Mouse (Mus musculus): Measurements from ENCODE around the gene Il1a.
A peak's percentile ranks its signal among the peaks of the same experiment; 100 is the strongest.

Gene Il1a

GRCm38 (mm10) chr2:129309836-129310235, at the start of gene Il1a:
TSS of gene Il1a (minus strand) at chr2:129309972.
- TF ChIP-seq GATA4 (IDR thresholded peaks at IDR 0.05; ENCODE audit: insufficient replicate concordance, low read length): peak; percentile 68; the same call in 1 of the 2 replicates

GRCm38 (mm10) chr2:129338138-129338621, 28.4 kb upstream of the Il1a start:
- peak; percentile 30; the same call in 1 of the 2 replicates for TF ChIP-seq GATA4 (IDR thresholded peaks at IDR 0.05; ENCODE audit: insufficient replicate concordance, low read length)

GRCm38 (mm10) chr2:129333471-129333870, 23.7 kb upstream of the Il1a start:
- TF ChIP-seq GATA4 (IDR thresholded peaks at IDR 0.05; ENCODE audit: insufficient replicate concordance, low read length): no peak

GRCm38 (mm10) chr2:129330540-129330939, 20.8 kb upstream of the Il1a start:
- peak; percentile 53; the same call in 1 of the 2 replicates for TF ChIP-seq GATA4 (IDR thresholded peaks at IDR 0.05; ENCODE audit: insufficient replicate concordance, low read length)

GRCm38 (mm10) chr2:129330024-129330423, 20.3 kb upstream of the Il1a start:
- TF ChIP-seq GATA4 (IDR thresholded peaks at IDR 0.05; ENCODE audit: insufficient replicate concordance, low read length): peak; percentile 40; the same call in 1 of the 2 replicates

GRCm38 (mm10) chr2:129328238-129328637, 18.5 kb upstream of the Il1a start:
- TF ChIP-seq GATA4 (IDR thresholded peaks at IDR 0.05; ENCODE audit: insufficient replicate concordance, low read length): no peak

- no peak for TF ChIP-seq GATA4 (IDR thresholded peaks at IDR 0.05; ENCODE audit: insufficient replicate concordance, low read length)
Observed at GRCm38 (mm10) chr2:129324216-129324615, 14.4 kb upstream of the Il1a start.

- TF ChIP-seq GATA4 (IDR thresholded peaks at IDR 0.05; ENCODE audit: insufficient replicate concordance, low read length): no peak
Observed at GRCm38 (mm10) chr2:129322117-129322635, 12.4 kb upstream of the Il1a start.

GRCm38 (mm10) chr2:129320033-129320605, 10.3 kb upstream of the Il1a start:
- no peak for TF ChIP-seq GATA4 (IDR thresholded peaks at IDR 0.05; ENCODE audit: insufficient replicate concordance, low read length)

GRCm38 (mm10) chr2:129315831-129316230, 6.1 kb upstream of the Il1a start:
- no peak for TF ChIP-seq GATA4 (IDR thresholded peaks at IDR 0.05; ENCODE audit: insufficient replicate concordance, low read length)

GRCm38 (mm10) chr2:129314880-129315279, 5.1 kb upstream of the Il1a start:
- TF ChIP-seq GATA4 (IDR thresholded peaks at IDR 0.05; ENCODE audit: insufficient replicate concordance, low read length): no peak

- no peak for TF ChIP-seq GATA4 (IDR thresholded peaks at IDR 0.05; ENCODE audit: insufficient replicate concordance, low read length)
Observed at GRCm38 (mm10) chr2:129313934-129314333, 4.2 kb upstream of the Il1a start.

GRCm38 (mm10) chr2:129306020-129306419, 3.8 kb downstream of the Il1a start:
- no peak for TF ChIP-seq GATA4 (IDR thresholded peaks at IDR 0.05; ENCODE audit: insufficient replicate concordance, low read length)

- TF ChIP-seq GATA4 (IDR thresholded peaks at IDR 0.05; ENCODE audit: insufficient replicate concordance, low read length): no peak
Observed at GRCm38 (mm10) chr2:129297589-129297982, 12.2 kb downstream of the Il1a start.

- no peak for TF ChIP-seq GATA4 (IDR thresholded peaks at IDR 0.05; ENCODE audit: insufficient replicate concordance, low read length)
Observed at GRCm38 (mm10) chr2:129296671-129297588, 12.8 kb downstream of the Il1a start, which contains the start of gene Ckap2l. TSS of gene Ckap2l (minus strand) at chr2:129297212.

- TF ChIP-seq GATA4 (IDR thresholded peaks at IDR 0.05; ENCODE audit: insufficient replicate concordance, low read length): no peak
Observed at GRCm38 (mm10) chr2:129296086-129296485, 13.7 kb downstream of the Il1a start.

All from liver, adult (tissue).